Mouse (Mus musculus) heart, embryonic 11.5 days (tissue): ENCODE data around the gene Gm3012. TPM values are rescaled to one million over a fixed set of nuclear protein-coding genes. Genes with fewer than 3 reads are reported as not detected.
"Not testable (repeated sequence)": the region's sequence is repeated elsewhere in the genome, so short reads cannot be mapped to it uniquely, and the experiment has no call there.

Source experiments
- ATAC-seq: fragments of 200-750 bp; cut with Nextera tagmentation; replicated peaks from 2 replicates; pipeline ENCODE4 v1.8.0; 2017; ENCODE audit warnings: moderate library complexity; ENCODE audit not compliant: insufficient number of reproducible peaks, low FRiP score, low TSS enrichment
- H3K27ac ChIP-seq: fragments of 300-500 bp; sonication (generic); 2 replicates; pipeline ENCODE4 v1.5.1; 2014; ENCODE audit warnings: mild to moderate bottlenecking, low read depth, low read length
- H3K27me3 ChIP-seq: fragments of 300-500 bp; sonication (generic); 2 replicates; pipeline ENCODE4 v1.6.1; 2014; ENCODE audit warnings: mild to moderate bottlenecking, low read length, mixed read lengths; ENCODE audit not compliant: control insufficient read depth, insufficient read depth
- H3K36me3 ChIP-seq: fragments of 300-500 bp; sonication (generic); 2 replicates; pipeline ENCODE4 v1.6.1; 2014; ENCODE audit warnings: mild to moderate bottlenecking, low read length, moderate library complexity, mixed read lengths; ENCODE audit not compliant: control insufficient read depth, insufficient read depth
- H3K4me1 ChIP-seq: fragments of 300-500 bp; sonication (generic); 2 replicates; pipeline ENCODE4 v1.6.1; 2014; ENCODE audit warnings: low read length; ENCODE audit not compliant: control insufficient read depth, insufficient read depth
- H3K4me2 ChIP-seq: fragments of 300-500 bp; sonication (generic); 2 replicates; pipeline ENCODE4 v1.6.1; 2014; ENCODE audit warnings: mild to moderate bottlenecking, moderate library complexity
- H3K4me3 ChIP-seq: fragments of 300-500 bp; sonication (generic); 2 replicates; pipeline ENCODE4 v1.5.1; 2014; ENCODE audit warnings: low read depth, low read length
- H3K9ac ChIP-seq: fragments of 300-500 bp; sonication (generic); 2 replicates; pipeline ENCODE4 v1.6.1; 2014; ENCODE audit warnings: mild to moderate bottlenecking, low read depth, low read length, moderate library complexity
- H3K9me3 ChIP-seq: fragments of 300-500 bp; sonication (generic); replicated peaks from 2 replicates; pipeline ENCODE4 v1.6.1; 2016; ENCODE audit warnings: low read length; ENCODE audit not compliant: control insufficient read depth
- WGBS: fragments of 180-500 bp; shearing (Covaris S2); extraction: QIAGEN DNeasy Blood & Tissue Kit; methylation state at CpG from one replicate; pipeline ENCODE4 v1.1.7; 2014; ENCODE audit not compliant: insufficient replicate concordance; 5-methylcytosine and 5-hydroxymethylcytosine counted together
- polyA plus RNA-seq: library from polyadenylated mRNA; unstranded; fragments of >200 nt; fragmentation: Nextera tagmentation; extraction: Ambion mirVana; gene quantifications from 2 replicates; pipeline ENCODE4 v1.2.1, GENCODE M21; 2014

The Gm3012 gene
- polyA plus RNA-seq: not detected in 2 replicates

DNA sequence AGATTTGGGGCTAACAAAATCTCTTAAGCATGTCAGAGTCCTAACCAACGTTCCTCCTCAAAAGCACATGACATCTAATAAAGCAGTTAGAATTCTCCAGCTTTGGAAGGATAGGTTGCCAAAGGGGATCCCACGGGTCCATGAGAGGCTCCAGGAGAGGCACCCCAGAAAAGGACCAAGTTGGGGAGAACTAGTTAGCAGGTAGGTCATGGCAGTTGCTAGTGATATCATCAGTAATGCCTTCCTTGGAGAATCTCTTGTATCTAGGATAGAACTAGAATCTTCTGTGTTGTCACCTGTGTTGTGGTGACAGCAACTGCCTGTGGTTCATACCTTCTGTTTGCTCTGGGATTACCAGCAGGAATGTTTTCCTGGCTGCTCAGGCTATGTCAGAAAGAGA lies at the start of gene Gm3012:
Gene Gm3012, plus strand, starts transcription at position 301 of the 400 bp plus-strand sequence.
- ATAC-seq, H3K36me3 ChIP-seq, H3K9me3 ChIP-seq, H3K9ac ChIP-seq, H3K27ac ChIP-seq, H3K4me2 ChIP-seq, H3K27me3 ChIP-seq, H3K4me3 ChIP-seq, H3K4me1 ChIP-seq: not testable (repeated sequence)
- no CpG with 5 or more reads among the region's 2 CpGs for WGBS

GRCm38 (mm10) chr14:3651730-3652129 lies 17.4 kb downstream of the Gm3012 start, which contains the start of gene Gm3020:
Gm3020 (plus strand) TSS chr14:3652030.
- not testable (repeated sequence) for H3K36me3 ChIP-seq, ATAC-seq, H3K9ac ChIP-seq

DNA sequence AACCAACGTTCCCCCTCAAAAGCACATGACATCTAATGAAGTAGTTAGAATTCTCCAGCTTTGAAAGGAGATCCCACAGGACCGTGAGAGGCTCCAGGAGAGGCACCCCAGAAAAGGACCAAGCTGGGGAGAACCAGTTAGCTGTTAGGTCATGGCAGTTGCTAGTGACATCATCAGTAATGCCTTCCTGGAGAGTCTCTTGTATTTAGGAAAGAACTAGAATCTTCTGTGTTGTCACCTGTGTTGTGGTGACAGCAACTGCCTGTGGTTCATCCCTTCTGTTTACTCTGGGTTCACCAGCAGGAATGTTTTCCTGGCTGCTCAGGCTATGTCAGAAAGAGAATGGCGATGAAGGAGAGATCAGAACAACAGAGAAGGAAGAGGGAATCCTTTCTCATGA lies 54.2 kb downstream of the Gm3012 start, which contains the start of gene Gm3043:
Gene Gm3043, plus strand, starts transcription at position 301 of the 400 bp plus-strand sequence.
- not testable (repeated sequence) for H3K9ac ChIP-seq, H3K4me3 ChIP-seq, ATAC-seq, H3K4me2 ChIP-seq, H3K9me3 ChIP-seq, H3K36me3 ChIP-seq, H3K27ac ChIP-seq, H3K4me1 ChIP-seq, H3K27me3 ChIP-seq
- no CpG with 5 or more reads among the region's 3 CpGs for WGBS

More at GRCm38 (mm10) chr14:3651730-3652129, 17.4 kb downstream of the Gm3012 start, which contains the start of gene Gm3020:
- H3K9me3 ChIP-seq, H3K27ac ChIP-seq, H3K4me2 ChIP-seq, H3K27me3 ChIP-seq, H3K4me1 ChIP-seq, H3K4me3 ChIP-seq: not testable (repeated sequence)
- no CpG with 5 or more reads among the region's 32 CpGs for WGBS

Other genes starting within 250 kb of the Gm3012 start
- not detected in 2 replicates for gene Gm10413, start 239.4 kb upstream of the Gm3012 start, polyA plus RNA-seq
- 8.9 and 9.8 TPM in 2 replicates for gene Gm10409, start 221.9 kb upstream of the Gm3012 start, polyA plus RNA-seq
- gene Gm3005, start 206.4 kb upstream of the Gm3012 start, polyA plus RNA-seq: 17.6 and 19.8 TPM in 2 replicates
- not detected in 2 replicates for gene Gm10408, start 185.1 kb upstream of the Gm3012 start, polyA plus RNA-seq
- gene Gm3020, start 17.5 kb downstream of the Gm3012 start, polyA plus RNA-seq: 8.9 and 9.8 TPM in 2 replicates
- not detected in 2 replicates for gene Gm3043, start 54.3 kb downstream of the Gm3012 start, polyA plus RNA-seq
- gene Gm3002, start 175.6 kb downstream of the Gm3012 start, polyA plus RNA-seq: 6.8 and 7.1 TPM in 2 replicates
- not detected in 2 replicates for gene Gm3033, start 211.7 kb downstream of the Gm3012 start, polyA plus RNA-seq
- gene Gm2916, start 249.7 kb downstream of the Gm3012 start, polyA plus RNA-seq: 0.84 and 1.1 TPM in 2 replicates